ENCODE assay signal across 12 mouse cellular contexts in genomic region chr4:132039521-132039920, GRCm38 (mm10). TPM values are rescaled to one million over a fixed set of nuclear protein-coding genes. Genes with fewer than 3 reads are reported as not detected.
DNase-seq lines count a peak whose midpoint lies in the region; ATAC-seq lines count a peak whose summit lies in the region.
"Had no signal": no experiment of that assay in that cellular context is flagged by ENCODE, and none has a peak within 500 bp of the region (broad histone marks: within the 10 kb centered on the region; RNA-seq: fewer than 3 reads in every experiment).

No protein-coding gene starts in this region.

- no peak for DNase-seq in heart, postnatal 4 days
- DNase-seq in thymus, postnatal 4 days, result peak; percentile 38
- DNase-seq in urinary bladder, postnatal 36 days (ENCODE audit: low spot score in 2 of 2), result no peak
- DNase-seq in cerebellum, postnatal 4 days (ENCODE audit: low spot score in 2 of 2), result no peak
- DNase-seq: cerebellum, adult 9-11 months; right cerebral cortex, adult 18-20 months had no signal

- no peak; the same call in 1 of the 2 replicates for ATAC-seq in heart, embryonic 13.5 days (ENCODE audit: extremely low read depth, insufficient number of reproducible peaks, low FRiP score, low TSS enrichment)
- ATAC-seq in neural tube, embryonic 13.5 days (ENCODE audit: low read depth), result no peak
- ATAC-seq in neural tube, embryonic 15.5 days (ENCODE audit: low FRiP score), result no peak
- peak; percentile 10; the same call in 1 of the 2 replicates for ATAC-seq in megakaryocyte, adult 5-6 weeks (ENCODE audit: poor library complexity, severe bottlenecking)

- 85% methylated on average over 2 of the region's 2 CpGs for WGBS in heart, embryonic 13.5 days
- 88% methylated on average over 2 of the region's 2 CpGs for WGBS in neural tube, embryonic 13.5 days
- 83% methylated on average over 2 of the region's 2 CpGs for WGBS in neural tube, embryonic 15.5 days

- no peaks in the 10 kb centered on the region for H3K36me3 ChIP-seq in heart, embryonic 13.5 days
- H3K36me3 ChIP-seq in neural tube, embryonic 13.5 days, result no peaks in the 10 kb centered on the region
- no peaks in the 10 kb centered on the region for H3K36me3 ChIP-seq in neural tube, embryonic 15.5 days
- H3K36me3 ChIP-seq: forebrain, embryonic 12.5 days had no signal

- peak overlapping the region; percentile 30 for H3K27ac ChIP-seq in heart, embryonic 13.5 days (replicated peaks)
- peak overlapping the region; percentile 46 for H3K27ac ChIP-seq in neural tube, embryonic 13.5 days (replicated peaks)
- H3K27ac ChIP-seq in neural tube, embryonic 15.5 days (replicated peaks), result no peak overlapping the region
- H3K27ac ChIP-seq: forebrain, embryonic 12.5 days; kidney, postnatal 0 days had no signal

- H3K4me3 ChIP-seq in heart, embryonic 13.5 days, result peak overlapping the region; percentile 8; the same call in 1 of the 2 replicates
- no peak overlapping the region for H3K4me3 ChIP-seq in neural tube, embryonic 13.5 days
- H3K4me3 ChIP-seq in neural tube, embryonic 15.5 days (replicated peaks), result no peak overlapping the region
- H3K4me3 ChIP-seq: forebrain, embryonic 12.5 days had no signal

- peak overlapping the region; percentile 37 for H3K4me2 ChIP-seq in heart, embryonic 13.5 days
- no peak overlapping the region for H3K4me2 ChIP-seq in neural tube, embryonic 13.5 days
- H3K4me2 ChIP-seq in neural tube, embryonic 15.5 days, result no peak overlapping the region
- H3K4me2 ChIP-seq: forebrain, embryonic 12.5 days had no signal

- H3K27me3 ChIP-seq in heart, embryonic 13.5 days (replicated peaks), result no peaks in the 10 kb centered on the region
- H3K27me3 ChIP-seq in neural tube, embryonic 13.5 days, result no peaks in the 10 kb centered on the region
- no peaks in the 10 kb centered on the region for H3K27me3 ChIP-seq in neural tube, embryonic 15.5 days (replicated peaks)

- peaks cover 61% of the 10 kb centered on the region for H3K4me1 ChIP-seq in heart, embryonic 13.5 days
- peaks cover 67% of the 10 kb centered on the region for H3K4me1 ChIP-seq in neural tube, embryonic 13.5 days (replicated peaks)
- H3K4me1 ChIP-seq in neural tube, embryonic 15.5 days, result peaks cover 38% of the 10 kb centered on the region

- no peak overlapping the region for H3K9ac ChIP-seq in heart, embryonic 13.5 days
- H3K9ac ChIP-seq in neural tube, embryonic 13.5 days, result no peak overlapping the region
- no peak overlapping the region for H3K9ac ChIP-seq in neural tube, embryonic 15.5 days (replicated peaks)
- H3K9ac ChIP-seq: forebrain, embryonic 12.5 days had no signal

- no peaks in the 10 kb centered on the region for H3K9me3 ChIP-seq in heart, embryonic 13.5 days
- no peaks in the 10 kb centered on the region for H3K9me3 ChIP-seq in neural tube, embryonic 13.5 days
- no peaks in the 10 kb centered on the region for H3K9me3 ChIP-seq in neural tube, embryonic 15.5 days (replicated peaks)
- H3K9me3 ChIP-seq: forebrain, embryonic 12.5 days had no signal

RNA-seq across cellular contexts. Expression of gene Gm10300, which starts 35.0 kb away (rescaled TPM):
- polyA plus RNA-seq in heart, embryonic 13.5 days (2015; fragmentation: Nextera tagmentation; extraction: Ambion mirVana), result 0.08 and 0.13 TPM in 2 replicates
- total RNA-seq in heart, postnatal 4 days (2021), result under 1 TPM; 0.11 to 0.12 TPM
- 0.20 TPM in 1 of 2 replicates, not detected in the other for polyA plus RNA-seq in neural tube, embryonic 13.5 days (2015; fragmentation: Nextera tagmentation; extraction: Ambion mirVana)
- not detected in 2 replicates for polyA plus RNA-seq in neural tube, embryonic 15.5 days (2015; fragmentation: Nextera tagmentation; extraction: Ambion mirVana)
- 0.16 TPM in 1 of 2 replicates, not detected in the other for total RNA-seq in megakaryocyte, adult 5-6 weeks (2015)
- total RNA-seq in megakaryocyte, adult 5-6 weeks (2017), result 0.33 and 0.37 TPM in 2 replicates

RNA-seq across cellular contexts. Expression of gene Epb41, which starts 35.6 kb away (rescaled TPM):
- 58.5 and 76.5 TPM in 2 replicates for polyA plus RNA-seq in heart, embryonic 13.5 days (2015; fragmentation: Nextera tagmentation; extraction: Ambion mirVana)
- total RNA-seq in heart, postnatal 4 days (2021), result 100 to 1,000 TPM in 1 of 2 experiments, 10 to 100 TPM in 1; 88.1 to 142 TPM
- polyA plus RNA-seq in neural tube, embryonic 13.5 days (2015; fragmentation: Nextera tagmentation; extraction: Ambion mirVana), result 95.5 and 113 TPM in 2 replicates
- polyA plus RNA-seq in neural tube, embryonic 15.5 days (2015; fragmentation: Nextera tagmentation; extraction: Ambion mirVana), result 48.1 and 51.3 TPM in 2 replicates
- 42.5 and 51.8 TPM in 2 replicates for total RNA-seq in megakaryocyte, adult 5-6 weeks (2015)
- total RNA-seq in megakaryocyte, adult 5-6 weeks (2017), result 61.1 and 62.3 TPM in 2 replicates
